Mouse (Mus musculus): ENCODE data around the gene Cfl2. TPM values are rescaled to one million over a fixed set of nuclear protein-coding genes. Genes with fewer than 3 reads are reported as not detected.

The Cfl2 gene
- total and polyA plus RNA-seq, 3 experiments, result 156 to 392 (median 333) TPM

DNA sequence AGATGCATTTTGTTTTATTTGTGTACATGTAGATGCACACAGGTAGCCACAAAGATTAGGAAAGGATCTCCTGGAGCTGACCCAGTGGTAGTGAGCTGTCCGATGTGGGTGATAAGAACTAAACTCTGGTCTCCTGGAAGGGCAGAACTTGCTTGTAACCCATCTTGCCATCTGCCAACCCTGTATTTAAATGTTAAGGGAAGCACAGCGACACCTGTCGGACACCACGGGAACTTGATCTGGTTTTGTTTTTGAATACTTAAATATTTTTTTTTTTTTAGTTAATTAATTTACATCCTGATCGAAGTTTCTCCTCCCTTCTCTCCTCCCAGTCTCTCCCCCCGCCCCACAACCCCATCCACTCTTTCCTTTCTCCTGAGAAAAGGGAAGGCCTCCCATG lies 17.0 kb upstream of the Cfl2 start:
- DNase-seq, result peak; percentile 57 to 71
- Histone ChIP-seq H3K4me1 (ENCODE audit: control insufficient read depth, insufficient read depth, low read length) (peaks cover 2% of the 10 kb centered on the region; the same call in 1 of the 2 replicates), H3K4me3 (no peak overlapping the region), H3K27me3 (ENCODE audit: control insufficient read depth, insufficient read depth, low read length) (no peaks in the 10 kb centered on the region), H3K79me2 (replicated peaks; ENCODE audit: control insufficient read depth, insufficient read depth, low read length) (no peaks in the 10 kb centered on the region), H3K27ac (no peak overlapping the region), H3K36me3 (ENCODE audit: control insufficient read depth, insufficient read depth, low read length) (no peaks in the 10 kb centered on the region), H3K9ac (ENCODE audit: low read depth, low read length) (no peak overlapping the region)
- TF ChIP-seq EP300 (IDR thresholded peaks at IDR 0.05; ENCODE audit: insufficient read depth, low read depth, low read length), result no peak
- TF ChIP-seq CTCF (IDR thresholded peaks at IDR 0.05), result peak; percentile 89
- TF ChIP-seq POLR2A (IDR thresholded peaks at IDR 0.05; ENCODE audit: insufficient read depth, low read depth, low read length), result no peak
- WGBS, result 1% methylated on average over 6 of the region's 6 CpGs
- intact Hi-C loops (cut with DNase I), result loop anchor here (1.0 to 2.0 kb wide), 2 partner anchors 17 to 49 kb away; partner anchors contain the start of gene Cfl2

DNA sequence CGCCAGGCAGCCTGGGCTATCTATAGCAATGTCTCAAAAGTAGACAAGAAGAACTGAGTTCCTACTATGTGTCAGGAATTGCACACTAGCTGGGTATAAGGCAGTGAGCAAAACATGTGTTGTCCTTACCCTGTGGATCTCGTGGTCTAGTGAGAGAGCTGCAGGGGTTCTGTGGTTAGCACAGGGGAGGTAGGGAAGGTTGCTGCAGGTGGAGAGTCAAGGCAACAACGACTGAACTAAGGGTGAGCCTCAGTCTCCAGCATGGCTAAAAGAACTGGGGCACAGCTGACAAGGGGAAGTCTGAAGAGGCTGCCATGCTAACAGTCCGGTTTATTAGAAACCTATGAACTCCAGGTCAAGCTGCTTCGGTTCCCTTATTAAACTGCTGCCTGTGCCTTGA lies 16.5 kb upstream of the Cfl2 start:
- 74% methylated on average over 5 of the region's 5 CpGs for WGBS

GRCm38 (mm10) chr12:54877875-54878274 lies 15.2 kb upstream of the Cfl2 start:
- DNase-seq, result no peak
- no peak overlapping the region for H3K4me3 ChIP-seq
- no peaks in the 10 kb centered on the region for H3K36me3 ChIP-seq (ENCODE audit: control insufficient read depth, insufficient read depth, low read length)
- H3K27me3 ChIP-seq (ENCODE audit: control insufficient read depth, insufficient read depth, low read length), result no peaks in the 10 kb centered on the region
- H3K9ac ChIP-seq (ENCODE audit: low read depth, low read length), result no peak overlapping the region
- H3K27ac ChIP-seq, result no peak overlapping the region
- intact Hi-C loops (cut with DNase I), result loop anchor here (2.0 kb wide), 1 partner anchor 15 kb away; the partner anchor contains the start of gene Cfl2
- TF ChIP-seq POLR2A (IDR thresholded peaks at IDR 0.05; ENCODE audit: insufficient read depth, low read depth, low read length), result no peak
- TF ChIP-seq EP300 (IDR thresholded peaks at IDR 0.05; ENCODE audit: insufficient read depth, low read depth, low read length), result no peak
- TF ChIP-seq CTCF (IDR thresholded peaks at IDR 0.05), result no peak
- H3K79me2 ChIP-seq (replicated peaks; ENCODE audit: control insufficient read depth, insufficient read depth, low read length), result no peaks in the 10 kb centered on the region
- 71% methylated on average over 1 of the region's 1 CpGs for WGBS
- H3K4me1 ChIP-seq (ENCODE audit: control insufficient read depth, insufficient read depth, low read length), result peaks cover 2% of the 10 kb centered on the region; the same call in 1 of the 2 replicates

More for the DNA sequence above, 16.5 kb upstream of the Cfl2 start:
- Histone ChIP-seq H3K27ac (no peak overlapping the region), H3K4me3 (no peak overlapping the region), H3K9ac (ENCODE audit: low read depth, low read length) (no peak overlapping the region), H3K36me3 (ENCODE audit: control insufficient read depth, insufficient read depth, low read length) (no peaks in the 10 kb centered on the region), H3K4me1 (ENCODE audit: control insufficient read depth, insufficient read depth, low read length) (peaks cover 2% of the 10 kb centered on the region; the same call in 1 of the 2 replicates), H3K79me2 (replicated peaks; ENCODE audit: control insufficient read depth, insufficient read depth, low read length) (no peaks in the 10 kb centered on the region), H3K27me3 (ENCODE audit: control insufficient read depth, insufficient read depth, low read length) (no peaks in the 10 kb centered on the region)
- TF ChIP-seq CTCF (IDR thresholded peaks at IDR 0.05), result no peak
- no peak for TF ChIP-seq EP300 (IDR thresholded peaks at IDR 0.05; ENCODE audit: insufficient read depth, low read depth, low read length)
- no peak for TF ChIP-seq POLR2A (IDR thresholded peaks at IDR 0.05; ENCODE audit: insufficient read depth, low read depth, low read length)
- intact Hi-C loops (cut with DNase I), result loop anchor here (1.0 to 2.0 kb wide), 2 partner anchors 16 to 49 kb away; partner anchors contain the start of gene Cfl2
- DNase-seq, result no peak

DNA sequence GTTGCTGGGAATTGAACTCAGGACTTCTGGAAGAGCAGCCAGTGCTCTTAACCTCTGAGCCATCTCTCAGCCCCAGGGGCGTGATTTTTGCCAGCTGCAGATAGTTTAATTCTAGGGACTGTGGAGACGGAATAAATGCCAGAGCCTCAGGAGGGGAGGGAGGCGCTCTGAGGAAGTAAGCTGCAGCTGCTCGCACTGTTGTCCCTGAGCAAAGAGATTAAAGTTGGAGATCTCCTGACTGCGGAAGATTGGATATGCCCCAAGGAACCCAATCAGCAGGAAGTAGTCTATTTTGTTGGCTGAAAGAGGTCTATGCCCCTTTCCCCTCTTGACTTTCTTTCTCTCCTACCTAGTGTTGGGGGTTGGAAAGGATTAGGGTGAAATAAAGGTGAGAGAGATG lies 14.2 kb upstream of the Cfl2 start:
- intact Hi-C loops (cut with DNase I), result no loop called here
- Histone ChIP-seq H3K79me2 (replicated peaks; ENCODE audit: control insufficient read depth, insufficient read depth, low read length) (no peaks in the 10 kb centered on the region), H3K4me3 (no peak overlapping the region), H3K4me1 (ENCODE audit: control insufficient read depth, insufficient read depth, low read length) (peaks cover 2% of the 10 kb centered on the region; the same call in 1 of the 2 replicates), H3K27ac (no peak overlapping the region), H3K36me3 (ENCODE audit: control insufficient read depth, insufficient read depth, low read length) (no peaks in the 10 kb centered on the region), H3K9ac (ENCODE audit: low read depth, low read length) (no peak overlapping the region), H3K27me3 (ENCODE audit: control insufficient read depth, insufficient read depth, low read length) (no peaks in the 10 kb centered on the region)
- no peak for DNase-seq
- WGBS, result 35% methylated on average over 5 of the region's 5 CpGs
- TF ChIP-seq CTCF (IDR thresholded peaks at IDR 0.05) (no peak), POLR2A (IDR thresholded peaks at IDR 0.05; ENCODE audit: insufficient read depth, low read depth, low read length) (no peak), EP300 (IDR thresholded peaks at IDR 0.05; ENCODE audit: insufficient read depth, low read depth, low read length) (no peak)

GRCm38 (mm10) chr12:54874711-54875110 lies 12.0 kb upstream of the Cfl2 start:
- Histone ChIP-seq H3K36me3 (ENCODE audit: control insufficient read depth, insufficient read depth, low read length) (no peaks in the 10 kb centered on the region), H3K27me3 (ENCODE audit: control insufficient read depth, insufficient read depth, low read length) (no peaks in the 10 kb centered on the region), H3K9ac (ENCODE audit: low read depth, low read length) (no peak overlapping the region), H3K79me2 (replicated peaks; ENCODE audit: control insufficient read depth, insufficient read depth, low read length) (no peaks in the 10 kb centered on the region), H3K27ac (peak overlapping the region; percentile 72), H3K4me1 (ENCODE audit: control insufficient read depth, insufficient read depth, low read length) (peaks cover 2% of the 10 kb centered on the region; the same call in 1 of the 2 replicates), H3K4me3 (no peak overlapping the region)
- no peak for TF ChIP-seq POLR2A (IDR thresholded peaks at IDR 0.05; ENCODE audit: insufficient read depth, low read depth, low read length)
- no peak for TF ChIP-seq CTCF (IDR thresholded peaks at IDR 0.05)
- TF ChIP-seq EP300 (IDR thresholded peaks at IDR 0.05; ENCODE audit: insufficient read depth, low read depth, low read length), result 0 out of 2 replicates have a peak, but pooled peaks have one; percentile 50
- peak; percentile 26 to 46 for DNase-seq
- intact Hi-C loops (cut with DNase I), result no loop called here
- WGBS, result 46% methylated on average over 6 of the region's 6 CpGs

DNA sequence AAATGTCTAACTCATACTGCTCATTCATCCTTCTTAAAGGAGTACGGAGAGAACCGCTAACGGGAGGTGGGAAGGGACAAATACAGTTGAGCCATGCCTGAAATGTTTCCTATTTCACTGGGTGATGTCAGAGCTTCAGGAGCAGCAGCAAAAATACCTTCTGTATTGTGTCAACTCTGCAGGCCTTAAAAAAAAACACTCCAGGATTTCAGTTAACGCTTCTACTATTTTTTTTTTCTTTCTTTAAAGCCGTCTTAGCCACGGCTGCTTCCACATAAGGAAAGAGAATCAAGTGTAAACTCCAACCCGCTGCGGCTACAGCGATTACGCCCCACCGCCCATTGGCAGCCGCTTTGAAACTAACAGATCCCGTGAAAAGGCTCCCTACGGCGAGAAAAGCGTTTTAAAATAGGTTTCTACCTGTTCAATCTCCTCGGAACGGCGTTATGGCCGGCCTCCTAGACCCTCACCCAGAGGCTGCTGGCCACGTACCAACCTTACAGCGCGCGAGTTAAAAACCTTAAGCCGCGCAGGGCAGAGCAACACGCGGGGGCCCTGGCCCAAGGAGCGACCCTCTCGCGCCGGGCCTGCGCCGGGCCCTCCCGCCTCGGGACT lies 579 bp downstream of the Cfl2 start:
- H3K27ac ChIP-seq, result peak overlapping the region; percentile 99
- peak overlapping the region; percentile 96 for H3K4me3 ChIP-seq
- peaks cover 4% of the 10 kb centered on the region for H3K4me1 ChIP-seq (ENCODE audit: control insufficient read depth, insufficient read depth, low read length)
- under 1% methylated on average over 36 of the region's 36 CpGs for WGBS
- no peak for TF ChIP-seq POLR2A (IDR thresholded peaks at IDR 0.05; ENCODE audit: insufficient read depth, low read depth, low read length)
- TF ChIP-seq CTCF (IDR thresholded peaks at IDR 0.05), result no peak
- TF ChIP-seq EP300 (IDR thresholded peaks at IDR 0.05; ENCODE audit: insufficient read depth, low read depth, low read length), result no peak
- peak overlapping the region; percentile 96 for H3K9ac ChIP-seq (ENCODE audit: low read depth, low read length)
- no peaks in the 10 kb centered on the region for H3K27me3 ChIP-seq (ENCODE audit: control insufficient read depth, insufficient read depth, low read length)
- H3K36me3 ChIP-seq (ENCODE audit: control insufficient read depth, insufficient read depth, low read length), result peaks cover 34% of the 10 kb centered on the region
- no peaks in the 10 kb centered on the region for H3K79me2 ChIP-seq (replicated peaks; ENCODE audit: control insufficient read depth, insufficient read depth, low read length)
- DNase-seq, result no peak
- intact Hi-C loops (cut with DNase I), result loop anchor here (1.0 to 5.0 kb wide), 3 partner anchors 17 to 165 kb away; partner anchors contain the start of gene Eapp

Data from heart, adult 2 months (tissue).